Mouse (Mus musculus): Measurements from ENCODE around the gene Adcyap1.

The Adcyap1 gene

GRCm38 (mm10) chr17:93198717-93199116 lies at the start of gene Adcyap1:
Gene Adcyap1 (plus strand): TSS chr17:93199017.
- no peak for DNase-seq (ENCODE audit: low read depth, low spot score)

GRCm38 (mm10) chr17:93158280-93158851 lies 40.5 kb upstream of the Adcyap1 start:
- DNase-seq (ENCODE audit: low read depth, low spot score): peak; percentile 77

GRCm38 (mm10) chr17:93169572-93169971 lies 29.2 kb upstream of the Adcyap1 start:
- DNase-seq (ENCODE audit: low read depth, low spot score): no peak

GRCm38 (mm10) chr17:93196846-93197245 lies 2.0 kb upstream of the Adcyap1 start:
- peak; percentile 30 for DNase-seq (ENCODE audit: low read depth, low spot score)

GRCm38 (mm10) chr17:93198213-93198612 lies 604 bp upstream of the Adcyap1 start:
- DNase-seq (ENCODE audit: low read depth, low spot score): peak; percentile 51

- peak; percentile 15 for DNase-seq (ENCODE audit: low read depth, low spot score)
These were observed 401 bp downstream of the Adcyap1 start for GRCm38 (mm10) chr17:93199218-93199617.

- peak; percentile 4 for DNase-seq (ENCODE audit: low read depth, low spot score)
These were observed 930 bp downstream of the Adcyap1 start for GRCm38 (mm10) chr17:93199747-93200146.

- DNase-seq (ENCODE audit: low read depth, low spot score): peak; percentile 3
These were observed 1.8 kb downstream of the Adcyap1 start for GRCm38 (mm10) chr17:93200386-93201264.

GRCm38 (mm10) chr17:93201265-93201925 lies 2.6 kb downstream of the Adcyap1 start:
- no peak for DNase-seq (ENCODE audit: low read depth, low spot score)

GRCm38 (mm10) chr17:93202165-93203075 lies 3.6 kb downstream of the Adcyap1 start:
- DNase-seq (ENCODE audit: low read depth, low spot score): peak; percentile 45

GRCm38 (mm10) chr17:93203076-93204031 lies 4.5 kb downstream of the Adcyap1 start:
- DNase-seq (ENCODE audit: low read depth, low spot score): peak; percentile 34

- no peak for DNase-seq (ENCODE audit: low read depth, low spot score)
These were observed 19.0 kb downstream of the Adcyap1 start for GRCm38 (mm10) chr17:93217785-93218184.

- DNase-seq (ENCODE audit: low read depth, low spot score): no peak
These were observed 19.8 kb downstream of the Adcyap1 start for GRCm38 (mm10) chr17:93218640-93219039.

GRCm38 (mm10) chr17:93237355-93237754 lies 38.5 kb downstream of the Adcyap1 start:
- DNase-seq (ENCODE audit: low read depth, low spot score): no peak
